Mouse (Mus musculus) cerebellum, adult (tissue): Measurements from ENCODE around the gene Sf3b3.
"Not testable (repeated sequence)": the region's sequence is repeated elsewhere in the genome, so short reads cannot be mapped to it uniquely, and the experiment has no call there.

Experiments
- ATAC-seq: cut with Nextera tagmentation; 2 replicates; pipeline ENCODE4 v1.9.2; 2017; ENCODE audit warnings: mild to moderate bottlenecking, moderate library complexity, mixed read lengths; ENCODE audit not compliant: insufficient number of reproducible peaks, low FRiP score, low TSS enrichment

The Sf3b3 gene

GRCm38 (mm10) chr8:110808495-110809472 is 37.8 kb downstream of the Sf3b3 start:
- no peak for ATAC-seq

GRCm38 (mm10) chr8:110806146-110806545 is 40.4 kb downstream of the Sf3b3 start:
- no peak for ATAC-seq

- ATAC-seq, result no peak
These were observed 40.9 kb downstream of the Sf3b3 start, which contains the start of gene Il34 for GRCm38 (mm10) chr8:110805669-110806068. Gene Il34 (minus strand): TSS chr8:110805924.

- no peak for ATAC-seq
These were observed 41.6 kb downstream of the Sf3b3 start for GRCm38 (mm10) chr8:110804825-110805514.

- ATAC-seq, result no peak
These were observed 42.7 kb downstream of the Sf3b3 start for GRCm38 (mm10) chr8:110803856-110804255.

- ATAC-seq, result no peak
These were observed 43.6 kb downstream of the Sf3b3 start for GRCm38 (mm10) chr8:110802988-110803387.

GRCm38 (mm10) chr8:110797086-110797485 is 49.5 kb downstream of the Sf3b3 start:
- ATAC-seq, result no peak

GRCm38 (mm10) chr8:110794363-110794965 is 52.1 kb downstream of the Sf3b3 start:
- ATAC-seq, result no peak

- ATAC-seq, result no peak
These were observed 52.7 kb downstream of the Sf3b3 start for GRCm38 (mm10) chr8:110793936-110794335.

GRCm38 (mm10) chr8:110793511-110793910 is 53.1 kb downstream of the Sf3b3 start:
- no peak for ATAC-seq

- no peak for ATAC-seq
These were observed 53.9 kb downstream of the Sf3b3 start for GRCm38 (mm10) chr8:110792574-110793200.

GRCm38 (mm10) chr8:110791164-110791563 is 55.4 kb downstream of the Sf3b3 start:
- no peak for ATAC-seq

- no peak for ATAC-seq
These were observed 56.3 kb downstream of the Sf3b3 start for GRCm38 (mm10) chr8:110790270-110790669.

- ATAC-seq, result no peak
These were observed 57.0 kb downstream of the Sf3b3 start for GRCm38 (mm10) chr8:110789571-110789970.

GRCm38 (mm10) chr8:110788981-110789380 is 57.6 kb downstream of the Sf3b3 start:
- no peak for ATAC-seq

- no peak for ATAC-seq
These were observed 59.1 kb downstream of the Sf3b3 start for GRCm38 (mm10) chr8:110787411-110787954.

GRCm38 (mm10) chr8:110786934-110787333 is 59.7 kb downstream of the Sf3b3 start:
- ATAC-seq, result no peak

GRCm38 (mm10) chr8:110786501-110786900 is 60.1 kb downstream of the Sf3b3 start:
- not testable (repeated sequence) for ATAC-seq

- no peak for ATAC-seq
These were observed 61.2 kb downstream of the Sf3b3 start for GRCm38 (mm10) chr8:110785366-110785765.
